Mouse (Mus musculus): Measurements from ENCODE around the gene Olfr975. TPM values are rescaled to one million over a fixed set of nuclear protein-coding genes. Genes with fewer than 3 reads are reported as not detected.

Olfr975 gene
- polyA plus RNA-seq, 1 experiment = not detected

- no peaks in the 10 kb centered on the region for H3K27me3 ChIP-seq (ENCODE audit: control insufficient read depth, insufficient read depth, low read length)
- no peak overlapping the region for H3K27ac ChIP-seq (ENCODE audit: control insufficient read depth, insufficient read depth, low read length)
- TF ChIP-seq CTCF (IDR thresholded peaks at IDR 0.05; ENCODE audit: borderline replicate concordance, control insufficient read depth, extremely low read depth, insufficient read depth, low read length, poor library complexity) (no peak), POLR2A (IDR thresholded peaks at IDR 0.05; ENCODE audit: control insufficient read depth, extremely low read depth, insufficient read depth, low read length, poor library complexity) (no peak)
- WGBS = 53% methylated on average over 3 of the region's 3 CpGs
- no peak for DNase-seq
- H3K36me3 ChIP-seq (ENCODE audit: control insufficient read depth, insufficient read depth, low read length) = no peaks in the 10 kb centered on the region
- H3K4me3 ChIP-seq (ENCODE audit: control insufficient read depth, insufficient read depth, low read length) = no peak overlapping the region
- no peaks in the 10 kb centered on the region for H3K4me1 ChIP-seq (replicated peaks; ENCODE audit: control insufficient read depth, insufficient read depth, low read length)
These were observed 41.9 kb downstream of the Olfr975 start for GRCm38 (mm10) chr9:39909939-39910338.

GRCm38 (mm10) chr9:39907036-39907435 is 44.8 kb downstream of the Olfr975 start, which contains the start of gene Olfr229:
Gene Olfr229, plus strand, starts transcription at chr9:39907336.
- TF ChIP-seq POLR2A (IDR thresholded peaks at IDR 0.05; ENCODE audit: control insufficient read depth, extremely low read depth, insufficient read depth, low read length, poor library complexity) (no peak), CTCF (IDR thresholded peaks at IDR 0.05; ENCODE audit: borderline replicate concordance, control insufficient read depth, extremely low read depth, insufficient read depth, low read length, poor library complexity) (no peak)
- no peak for DNase-seq
- 87% methylated on average over 2 of the region's 2 CpGs for WGBS
- Histone ChIP-seq H3K36me3 (ENCODE audit: control insufficient read depth, insufficient read depth, low read length) (no peaks in the 10 kb centered on the region), H3K4me3 (ENCODE audit: control insufficient read depth, insufficient read depth, low read length) (no peak within 1 kb of the TSS), H3K27me3 (ENCODE audit: control insufficient read depth, insufficient read depth, low read length) (no peaks in the 10 kb centered on the region), H3K4me1 (replicated peaks; ENCODE audit: control insufficient read depth, insufficient read depth, low read length) (no peaks in the 10 kb centered on the region), H3K27ac (ENCODE audit: control insufficient read depth, insufficient read depth, low read length) (no peak within 1 kb of the TSS)

GRCm38 (mm10) chr9:39905106-39905505 is 46.7 kb downstream of the Olfr975 start:
- TF ChIP-seq CTCF (IDR thresholded peaks at IDR 0.05; ENCODE audit: borderline replicate concordance, control insufficient read depth, extremely low read depth, insufficient read depth, low read length, poor library complexity) (no peak), POLR2A (IDR thresholded peaks at IDR 0.05; ENCODE audit: control insufficient read depth, extremely low read depth, insufficient read depth, low read length, poor library complexity) (no peak)
- WGBS = 6% methylated on average over 6 of the region's 6 CpGs

More at GRCm38 (mm10) chr9:39905106-39905505, 46.7 kb downstream of the Olfr975 start:
- Histone ChIP-seq H3K36me3 (ENCODE audit: control insufficient read depth, insufficient read depth, low read length) (no peaks in the 10 kb centered on the region), H3K27me3 (ENCODE audit: control insufficient read depth, insufficient read depth, low read length) (no peaks in the 10 kb centered on the region), H3K4me1 (replicated peaks; ENCODE audit: control insufficient read depth, insufficient read depth, low read length) (no peaks in the 10 kb centered on the region), H3K27ac (ENCODE audit: control insufficient read depth, insufficient read depth, low read length) (no peak overlapping the region), H3K4me3 (ENCODE audit: control insufficient read depth, insufficient read depth, low read length) (no peak overlapping the region)
- no peak for DNase-seq

Other genes with a start within 250 kb of the Olfr975 start
- not detected in 2 replicates for gene Olfr149, start 244.9 kb downstream of the Olfr975 start, polyA plus RNA-seq (2012; rRNA removed)
- not detected in 2 replicates for gene Olfr965, start 240.7 kb downstream of the Olfr975 start, polyA plus RNA-seq (2012; rRNA removed)
- gene Olfr150, start 221.1 kb downstream of the Olfr975 start, polyA plus RNA-seq (2012; rRNA removed) = not detected in 2 replicates
- gene Olfr967, start 205.8 kb downstream of the Olfr975 start, polyA plus RNA-seq (2012; rRNA removed) = not detected in 2 replicates
- not detected in 2 replicates for gene Olfr968, start 168.8 kb downstream of the Olfr975 start, polyA plus RNA-seq (2012; rRNA removed)
- not detected in 2 replicates for gene Olfr969, start 161.1 kb downstream of the Olfr975 start, polyA plus RNA-seq (2012; rRNA removed)
- gene Olfr970, start 143.2 kb downstream of the Olfr975 start, polyA plus RNA-seq (2012; rRNA removed) = not detected in 2 replicates
- gene Olfr971, start 115.2 kb downstream of the Olfr975 start, polyA plus RNA-seq (2012; rRNA removed) = not detected in 2 replicates
- not detected in 2 replicates for gene Olfr972, start 85.6 kb downstream of the Olfr975 start, polyA plus RNA-seq (2012; rRNA removed)
- not detected in 2 replicates for gene Olfr229, start 44.7 kb downstream of the Olfr975 start, polyA plus RNA-seq (2012; rRNA removed)
- not detected in 2 replicates for gene Olfr974, start 14.5 kb downstream of the Olfr975 start, polyA plus RNA-seq (2012; rRNA removed)
- gene Olfr976, start 9.1 kb upstream of the Olfr975 start, polyA plus RNA-seq (2012; rRNA removed) = not detected in 2 replicates
- not detected in 2 replicates for gene Olfr978, start 40.1 kb upstream of the Olfr975 start, polyA plus RNA-seq (2012; rRNA removed)
- not detected in 2 replicates for gene Olfr979, start 51.4 kb upstream of the Olfr975 start, polyA plus RNA-seq (2012; rRNA removed)
- not detected in 2 replicates for gene Olfr980, start 57.5 kb upstream of the Olfr975 start, polyA plus RNA-seq (2012; rRNA removed)
- gene Olfr981, start 69.4 kb upstream of the Olfr975 start, polyA plus RNA-seq (2012; rRNA removed) = not detected in 2 replicates
- gene Olfr982, start 121.8 kb upstream of the Olfr975 start, polyA plus RNA-seq (2012; rRNA removed) = not detected in 2 replicates
- not detected in 2 replicates for gene Olfr983, start 141.5 kb upstream of the Olfr975 start, polyA plus RNA-seq (2012; rRNA removed)
- not detected in 2 replicates for gene Olfr984, start 162.2 kb upstream of the Olfr975 start, polyA plus RNA-seq (2012; rRNA removed)
- gene Olfr985, start 178.1 kb upstream of the Olfr975 start, polyA plus RNA-seq (2012; rRNA removed) = not detected in 2 replicates
- gene Tmem225, start 196.1 kb upstream of the Olfr975 start, polyA plus RNA-seq (2012; rRNA removed) = not detected in 2 replicates
- gene Olfr986, start 228.9 kb upstream of the Olfr975 start, polyA plus RNA-seq (2012; rRNA removed) = not detected in 2 replicates
- gene Zfp202, start 240.3 kb upstream of the Olfr975 start, polyA plus RNA-seq (2012; rRNA removed) = 0.74 and 0.80 TPM in 2 replicates